Mouse (Mus musculus): ENCODE measurements around the gene Eif4b.

Gene Eif4b

GRCm38 (mm10) chr15:102073559-102074069 is at the start of gene Eif4b:
TSS of gene Eif4b (plus strand) at chr15:102073773.
- peak; percentile 99 for DNase-seq (ENCODE audit: low spot score)

- DNase-seq (ENCODE audit: low spot score) = no peak
Observed at GRCm38 (mm10) chr15:102023888-102024287, 49.7 kb upstream of the Eif4b start.

GRCm38 (mm10) chr15:102025136-102025872 is 48.3 kb upstream of the Eif4b start:
- peak; percentile 70 for DNase-seq (ENCODE audit: low spot score)

- peak; percentile 54 for DNase-seq (ENCODE audit: low spot score)
Observed at GRCm38 (mm10) chr15:102026430-102026829, 47.1 kb upstream of the Eif4b start.

GRCm38 (mm10) chr15:102028040-102028439 is 45.5 kb upstream of the Eif4b start, which contains the start of gene Krt18:
TSS of gene Krt18 (plus strand) at chr15:102028180.
- peak; percentile 62 for DNase-seq (ENCODE audit: low spot score)

DNA sequence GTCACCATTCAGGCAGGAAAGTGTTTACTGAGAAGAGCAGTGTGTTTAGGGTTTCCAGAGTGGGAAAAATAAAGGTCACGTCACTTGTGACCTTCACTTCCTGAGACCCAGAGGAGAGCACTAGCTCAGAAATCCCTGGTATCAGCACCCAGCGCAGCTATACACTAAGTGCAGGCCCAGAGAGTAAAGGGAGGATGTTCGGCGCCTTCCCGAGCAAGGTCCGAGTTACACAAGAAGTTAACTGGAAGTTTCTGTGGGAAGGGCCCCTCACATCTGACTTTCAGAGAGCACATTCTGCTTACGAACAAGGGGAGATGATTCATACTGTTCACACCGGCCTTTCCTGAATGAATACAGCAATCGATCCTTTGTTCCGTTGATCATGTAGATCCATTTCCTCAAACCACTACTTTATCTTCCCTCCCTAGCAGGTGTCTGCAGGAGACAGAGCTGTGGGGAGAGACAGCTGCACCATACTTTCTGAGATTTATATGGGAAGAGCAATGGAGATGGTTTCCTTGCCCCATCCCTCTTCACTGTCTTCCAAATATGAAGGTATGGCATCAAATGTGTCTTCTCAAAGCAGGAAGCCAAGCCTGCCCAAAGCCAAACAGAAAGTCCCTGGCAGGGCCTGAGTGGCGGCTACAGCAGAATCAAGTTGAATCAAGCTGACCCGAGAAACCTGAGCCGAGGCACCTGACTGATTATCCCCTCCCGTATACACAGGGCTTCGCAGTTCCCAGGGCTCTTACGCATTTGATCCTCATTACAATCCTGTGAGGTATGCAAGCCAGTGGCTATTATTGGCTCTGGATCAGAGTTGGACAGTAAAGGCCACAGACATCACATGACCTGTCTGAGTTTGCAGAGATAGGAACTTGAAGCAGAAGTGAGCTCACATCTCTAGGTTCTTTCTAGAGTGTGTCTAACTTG is 39.2 kb upstream of the Eif4b start:
- no peak for DNase-seq (ENCODE audit: low spot score)

- DNase-seq (ENCODE audit: low spot score) = no peak
Observed at GRCm38 (mm10) chr15:102040277-102040676, 33.3 kb upstream of the Eif4b start.

DNA sequence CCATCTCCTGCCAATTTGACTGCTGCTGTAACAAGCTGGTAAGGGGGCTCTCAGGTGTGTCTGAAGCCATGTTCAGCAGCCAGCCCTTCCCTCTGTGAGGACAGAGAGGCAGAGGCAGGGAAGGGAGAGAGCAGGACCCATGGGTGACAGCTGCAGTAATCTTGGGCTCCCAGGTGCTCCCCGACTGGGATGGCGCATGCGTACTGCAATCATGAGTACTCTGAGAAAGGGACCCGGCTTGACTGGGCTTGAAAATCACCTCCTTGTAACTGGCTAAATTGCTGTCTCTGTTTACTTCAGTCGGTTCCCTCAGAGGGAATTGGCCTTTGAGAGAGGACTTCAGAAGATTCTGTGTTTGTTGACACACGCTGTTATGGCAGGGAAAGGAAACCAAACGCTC is 31.6 kb upstream of the Eif4b start:
- no peak for DNase-seq (ENCODE audit: low spot score)

DNA sequence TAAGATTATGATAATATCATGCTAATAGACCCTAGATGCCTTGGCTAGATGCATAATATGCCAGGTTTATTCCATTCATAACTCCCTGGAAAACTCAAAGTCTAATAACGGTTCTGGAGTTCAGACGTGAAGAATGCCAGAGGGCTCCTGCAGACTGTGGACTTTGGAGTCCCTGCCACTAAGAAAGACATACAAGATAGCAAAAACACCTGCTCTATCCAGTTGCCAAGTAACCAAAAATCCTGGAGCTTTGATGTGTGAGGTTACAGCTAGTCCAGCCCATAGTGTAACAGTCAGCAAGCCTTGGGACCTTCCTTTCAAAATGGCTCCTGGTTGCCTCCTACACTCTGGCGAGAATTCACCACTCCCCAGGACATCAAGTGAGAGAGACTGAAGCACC is 28.8 kb upstream of the Eif4b start:
- DNase-seq (ENCODE audit: low spot score) = no peak

- DNase-seq (ENCODE audit: low spot score) = no peak
Observed at GRCm38 (mm10) chr15:102045691-102046090, 27.9 kb upstream of the Eif4b start.

DNA sequence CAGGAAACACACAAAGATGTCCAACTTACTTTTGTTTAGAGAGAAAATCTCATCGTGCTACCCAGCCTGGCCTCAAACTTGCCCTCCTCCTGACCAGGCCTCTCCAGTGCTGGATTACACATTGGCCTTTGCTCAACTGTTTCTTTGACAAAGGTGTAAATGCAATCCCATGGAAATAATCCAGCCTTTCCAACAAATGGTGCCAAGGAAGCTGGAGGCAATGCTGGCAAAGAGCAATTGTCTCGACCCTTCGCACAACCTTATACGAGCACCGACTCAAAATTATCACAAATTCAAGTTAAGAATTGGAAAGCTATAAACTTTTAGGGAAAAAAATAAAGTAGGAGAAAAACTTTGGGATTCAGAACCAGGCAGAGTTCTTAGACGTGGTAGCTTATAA is 25.6 kb upstream of the Eif4b start:
- no peak for DNase-seq (ENCODE audit: low spot score)

DNA sequence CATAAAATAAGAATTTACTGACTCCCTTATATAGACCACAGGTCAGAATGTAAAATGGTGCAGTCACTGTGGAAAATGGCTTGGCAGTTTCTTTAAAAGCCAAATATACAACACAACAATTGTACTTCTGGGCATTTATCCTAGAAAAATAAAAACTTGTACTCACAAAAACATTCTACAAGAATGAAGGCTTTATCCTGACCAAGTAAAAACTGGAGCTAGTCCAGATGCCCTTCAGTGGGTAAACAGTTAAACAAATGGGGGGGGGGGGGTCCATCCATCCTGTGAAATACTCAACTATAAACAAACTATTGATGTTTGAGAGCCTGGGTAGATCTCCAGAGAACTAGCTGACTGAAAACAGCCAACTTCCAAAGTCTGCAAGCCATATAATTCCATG is 23.7 kb upstream of the Eif4b start:
- DNase-seq (ENCODE audit: low spot score) = no peak

DNA sequence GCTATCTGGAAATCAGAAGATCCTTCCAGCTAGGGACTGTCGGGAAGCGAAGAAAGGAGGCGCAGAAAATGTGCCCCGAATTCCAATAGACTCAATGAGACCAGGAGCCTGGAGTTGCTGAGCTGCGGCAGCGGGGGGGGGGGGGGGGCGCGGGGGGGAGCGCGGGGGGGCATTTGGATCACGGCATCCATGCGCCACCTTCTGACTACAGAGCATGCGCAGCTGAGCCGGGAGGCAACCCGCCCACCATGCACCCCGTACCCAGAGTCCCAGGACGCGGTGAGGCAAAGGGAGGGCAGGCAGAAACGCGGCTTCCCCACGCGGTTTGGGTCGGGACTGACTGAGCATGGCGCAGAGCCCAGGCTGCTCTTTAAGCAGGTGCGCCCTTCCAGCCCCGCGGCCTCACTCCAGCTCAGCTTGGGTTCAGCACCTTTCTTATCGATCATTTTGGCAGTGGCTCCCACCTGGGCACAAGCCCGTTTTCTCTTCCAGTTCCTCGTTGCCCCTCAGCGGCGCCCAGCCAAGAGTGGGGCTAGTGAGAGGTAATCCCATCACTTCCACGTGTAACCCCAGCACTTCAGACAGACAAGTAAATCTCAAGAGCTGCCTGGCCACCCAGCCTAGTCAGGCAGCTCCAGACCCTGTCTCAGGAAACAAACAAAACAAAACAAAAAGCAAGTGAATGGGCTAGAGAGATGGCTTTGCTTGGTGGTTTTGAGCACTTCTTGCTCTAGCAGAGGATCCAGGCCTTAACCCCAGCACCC is 21.5 kb upstream of the Eif4b start:
- DNase-seq (ENCODE audit: low spot score) = peak; percentile 82

GRCm38 (mm10) chr15:102056495-102057174 is 16.9 kb upstream of the Eif4b start:
- DNase-seq (ENCODE audit: low spot score) = no peak

- peak; percentile 97 for DNase-seq (ENCODE audit: low spot score)
Observed at GRCm38 (mm10) chr15:102065661-102066325, 7.8 kb upstream of the Eif4b start.

DNA sequence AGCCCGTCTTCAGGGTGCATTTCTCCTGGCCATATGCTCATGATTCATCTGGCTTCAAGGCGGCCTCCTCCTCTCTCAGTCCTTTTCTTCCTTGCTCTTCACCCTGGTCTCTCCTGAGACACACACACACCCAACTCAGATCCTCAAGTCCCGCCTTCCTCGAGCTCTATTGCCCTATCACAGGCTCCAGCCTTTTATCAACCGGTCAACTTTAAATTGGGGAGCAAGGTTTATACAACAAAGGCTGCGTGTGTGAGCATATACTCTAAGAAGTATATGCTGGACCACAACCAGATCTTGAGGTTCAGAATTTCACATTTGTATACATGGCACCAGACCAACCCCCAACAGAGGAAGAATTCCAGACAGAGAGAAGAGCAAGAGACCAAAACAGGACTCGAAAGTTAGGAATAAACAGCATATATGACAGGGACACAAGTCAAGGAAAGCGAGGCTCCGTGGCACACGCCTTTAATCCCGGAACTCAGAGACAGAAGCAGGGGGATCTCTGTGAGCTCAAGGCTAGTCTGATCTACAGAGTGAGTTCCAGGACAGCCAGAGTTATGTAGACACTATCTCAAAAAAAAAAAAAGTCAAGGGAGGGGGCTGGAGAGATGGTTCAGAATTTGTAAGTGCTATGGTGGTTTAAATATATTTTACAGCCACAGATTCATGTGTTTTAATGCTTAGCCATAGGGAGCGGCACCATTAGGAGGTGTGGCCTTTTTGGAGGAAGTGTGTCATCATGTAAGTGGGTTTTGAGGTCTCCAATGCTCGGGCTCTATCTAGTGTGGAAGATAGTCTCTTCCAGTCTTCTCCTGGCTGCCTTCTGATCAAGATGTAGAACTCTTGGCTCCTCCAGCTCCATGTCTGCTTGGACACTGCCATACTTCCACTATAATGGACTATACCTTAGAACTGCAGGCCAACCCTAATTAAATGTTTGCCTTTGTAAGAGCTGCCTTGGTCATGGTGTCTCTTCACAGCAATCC is 2.8 kb upstream of the Eif4b start:
- DNase-seq (ENCODE audit: low spot score) = no peak

DNA sequence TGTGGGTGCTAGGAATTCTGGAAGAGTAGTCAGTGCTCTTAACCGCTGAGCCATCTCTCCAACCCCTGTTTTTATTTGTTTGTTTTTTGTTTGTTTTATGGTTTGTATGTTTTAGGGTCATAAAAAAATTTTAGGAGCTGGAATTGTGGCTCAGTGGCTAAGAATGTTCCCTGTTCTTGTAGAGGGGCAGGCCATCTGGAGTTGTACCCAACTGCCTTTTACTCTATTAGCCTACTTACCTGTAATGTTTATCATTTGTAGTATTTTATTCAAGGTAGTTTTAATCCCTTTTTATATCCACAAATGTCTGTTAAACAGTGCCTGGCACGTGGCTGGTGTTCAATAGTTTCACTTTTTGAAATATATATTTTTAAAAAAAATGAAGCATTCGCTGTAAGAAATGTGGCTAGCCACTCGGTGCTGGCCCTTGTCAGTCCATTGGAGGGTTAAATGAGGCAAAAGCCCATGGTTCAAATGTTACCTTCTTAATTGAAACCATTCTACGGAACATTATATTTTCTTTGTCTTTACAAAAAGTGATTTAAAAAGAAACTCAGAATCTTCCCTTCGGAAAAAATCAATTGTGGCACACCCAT is 512 bp upstream of the Eif4b start:
- DNase-seq (ENCODE audit: low spot score) = no peak

DNA sequence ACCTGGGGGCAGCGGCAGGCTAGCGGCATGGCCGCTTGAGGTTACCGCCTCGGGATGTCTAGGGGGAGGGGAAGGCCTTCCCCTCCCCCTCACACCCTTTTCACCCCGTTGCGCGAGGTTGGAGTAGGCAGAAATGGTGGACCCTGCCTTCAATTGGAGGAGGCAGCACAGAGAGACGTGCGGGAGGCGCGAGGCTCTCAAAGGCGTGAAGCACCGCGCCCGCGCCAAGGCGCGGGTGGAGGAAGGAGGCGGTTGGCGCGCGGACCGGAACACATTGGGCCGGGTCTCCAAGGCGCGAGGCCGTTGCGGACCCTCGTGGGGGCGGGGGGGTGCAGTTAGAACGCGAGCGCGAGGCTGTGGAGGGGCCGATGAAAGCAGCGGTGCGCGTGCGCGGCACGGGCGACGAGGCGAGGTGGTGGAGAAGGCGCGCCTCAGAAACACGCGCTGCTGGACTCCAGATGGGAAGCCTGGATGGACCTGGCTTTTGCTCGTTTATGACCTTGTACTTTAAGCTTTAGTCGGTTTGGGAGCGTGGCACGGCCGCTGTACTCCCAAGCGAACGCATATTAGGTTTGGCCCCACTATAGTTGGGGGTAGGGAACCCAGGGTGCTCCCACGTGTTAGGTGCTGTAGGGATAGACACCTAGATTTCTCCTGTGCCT is 628 bp downstream of the Eif4b start:
- DNase-seq (ENCODE audit: low spot score) = peak; percentile 78
